Mouse (Mus musculus) lung, embryonic 16.5 days (tissue): ENCODE measurements around the gene Rhov. TPM values are rescaled to one million over a fixed set of nuclear protein-coding genes. Genes with fewer than 3 reads are reported as not detected.

ENCODE experiments used
- ATAC-seq: fragments of 200-750 bp; cut with Nextera tagmentation; 2 replicates; pipeline ENCODE4 v1.8.0; 2017; ENCODE audit warnings: low read depth, mild to moderate bottlenecking, moderate library complexity
- H3K27ac ChIP-seq: fragments of 300-500 bp; sonication (generic); 2 replicates; pipeline ENCODE4 v1.5.1; 2014; ENCODE audit warnings: mild to moderate bottlenecking, control low read depth, low read length
- H3K27me3 ChIP-seq: fragments of 300-500 bp; sonication (generic); 2 replicates; pipeline ENCODE4 v1.6.1; 2014; ENCODE audit warnings: low read depth, low read length, mixed read lengths; ENCODE audit not compliant: control insufficient read depth, insufficient read depth
- H3K36me3 ChIP-seq: fragments of 300-500 bp; sonication (generic); 2 replicates; pipeline ENCODE4 v1.6.1; 2014; ENCODE audit warnings: low read length; ENCODE audit not compliant: control insufficient read depth, insufficient read depth
- H3K4me1 ChIP-seq: fragments of 300-500 bp; sonication (generic); replicated peaks from 2 replicates; pipeline ENCODE4 v1.6.1; 2014; ENCODE audit warnings: low read length, mixed read lengths; ENCODE audit not compliant: control insufficient read depth, insufficient read depth
- H3K4me2 ChIP-seq: fragments of 300-500 bp; sonication (generic); 2 replicates; pipeline ENCODE4 v1.6.1; 2014; ENCODE audit warnings: low read depth, low read length, control low read depth
- H3K4me3 ChIP-seq: fragments of 300-500 bp; sonication (generic); 2 replicates; pipeline ENCODE4 v1.5.1; 2014; ENCODE audit warnings: mild to moderate bottlenecking, low read length, control low read depth
- H3K9ac ChIP-seq: fragments of 300-500 bp; sonication (generic); 2 replicates; pipeline ENCODE4 v1.6.1; 2014; ENCODE audit warnings: low read length, control low read depth
- H3K9me3 ChIP-seq: fragments of 300-500 bp; sonication (generic); 2 replicates; pipeline ENCODE4 v1.6.1; 2016; ENCODE audit warnings: low read length; ENCODE audit not compliant: control insufficient read depth
- WGBS: fragments of 180-500 bp; shearing (Covaris S2); extraction: QIAGEN DNeasy Blood & Tissue Kit; methylation state at CpG from one replicate; pipeline ENCODE4 v1.1.7; 2014; 5-methylcytosine and 5-hydroxymethylcytosine counted together
- polyA plus RNA-seq: library from polyadenylated mRNA; unstranded; fragments of >200 nt; fragmentation: Nextera tagmentation; extraction: Ambion mirVana; gene quantifications from 2 replicates; pipeline ENCODE4 v1.2.1, GENCODE M21; 2015

Gene Rhov
- polyA plus RNA-seq, 1 experiment from 2014 or later = 1.3 TPM

GRCm38 (mm10) chr2:119250377-119250776 is 20.7 kb downstream of the Rhov start:
- Histone ChIP-seq H3K27me3 (peaks cover 9% of the 10 kb centered on the region), H3K36me3 (no peaks in the 10 kb centered on the region), H3K4me1 (0 out of 2 replicates have a peak, but pooled peaks cover 3% of the 10 kb centered on the region), H3K4me2 (no peak overlapping the region), H3K9ac (no peak overlapping the region), H3K27ac (no peak overlapping the region), H3K9me3 (no peaks in the 10 kb centered on the region), H3K4me3 (no peak overlapping the region)
- no peak for ATAC-seq
- WGBS = 54% methylated on average over 5 of the region's 5 CpGs

GRCm38 (mm10) chr2:119249592-119250061 is 21.4 kb downstream of the Rhov start:
- H3K9ac ChIP-seq = no peak overlapping the region
- H3K9me3 ChIP-seq = no peaks in the 10 kb centered on the region
- H3K27me3 ChIP-seq = peaks cover 2% of the 10 kb centered on the region; the same call in 1 of the 2 replicates
- no peak overlapping the region for H3K27ac ChIP-seq
- ATAC-seq = peak; percentile 49
- no peak overlapping the region for H3K4me3 ChIP-seq
- H3K36me3 ChIP-seq = no peaks in the 10 kb centered on the region
- H3K4me1 ChIP-seq = 0 out of 2 replicates have a peak, but pooled peaks cover 3% of the 10 kb centered on the region
- no peak overlapping the region for H3K4me2 ChIP-seq
- 42% methylated on average over 4 of the region's 4 CpGs for WGBS

GRCm38 (mm10) chr2:119247904-119248303 is 23.2 kb downstream of the Rhov start:
- no peak overlapping the region for H3K27ac ChIP-seq
- no peak for ATAC-seq
- 0 out of 2 replicates have a peak, but pooled peaks cover 3% of the 10 kb centered on the region for H3K4me1 ChIP-seq
- no peaks in the 10 kb centered on the region for H3K27me3 ChIP-seq
- WGBS = 78% methylated on average over 9 of the region's 9 CpGs
- no peak overlapping the region for H3K4me2 ChIP-seq
- H3K4me3 ChIP-seq = no peak overlapping the region
- no peaks in the 10 kb centered on the region for H3K9me3 ChIP-seq
- H3K36me3 ChIP-seq = no peaks in the 10 kb centered on the region
- H3K9ac ChIP-seq = no peak overlapping the region

- H3K9me3 ChIP-seq = no peaks in the 10 kb centered on the region
- 67% methylated on average over 7 of the region's 7 CpGs for WGBS
- H3K9ac ChIP-seq = no peak overlapping the region
- H3K27ac ChIP-seq = no peak overlapping the region
- H3K27me3 ChIP-seq = no peaks in the 10 kb centered on the region; the same call in 1 of the 2 replicates
- H3K4me2 ChIP-seq = no peak overlapping the region
- no peak for ATAC-seq
- no peaks in the 10 kb centered on the region for H3K36me3 ChIP-seq
- H3K4me1 ChIP-seq = no peaks in the 10 kb centered on the region
- no peak overlapping the region for H3K4me3 ChIP-seq
Measured at GRCm38 (mm10) chr2:119245246-119245645, 25.8 kb downstream of the Rhov start.

- peaks cover 14% of the 10 kb centered on the region for H3K27me3 ChIP-seq
- no peak for ATAC-seq
- H3K36me3 ChIP-seq = no peaks in the 10 kb centered on the region
- no peaks in the 10 kb centered on the region for H3K9me3 ChIP-seq
- 0 out of 2 replicates have a peak, but pooled peaks cover 2% of the 10 kb centered on the region for H3K4me1 ChIP-seq
- 60% methylated on average over 9 of the region's 9 CpGs for WGBS
- no peak overlapping the region for H3K4me3 ChIP-seq
- H3K4me2 ChIP-seq = no peak overlapping the region
- H3K9ac ChIP-seq = no peak overlapping the region
- H3K27ac ChIP-seq = no peak overlapping the region
Measured at GRCm38 (mm10) chr2:119242548-119242947, 28.5 kb downstream of the Rhov start.

GRCm38 (mm10) chr2:119240819-119241186 is 30.3 kb downstream of the Rhov start:
- 72% methylated on average over 4 of the region's 4 CpGs for whole genome bisulfite sequencing

GRCm38 (mm10) chr2:119240075-119240818 is 30.8 kb downstream of the Rhov start:
- Histone ChIP-seq H3K27me3 (peaks cover 35% of the 10 kb centered on the region), H3K36me3 (no peaks in the 10 kb centered on the region), H3K9me3 (no peaks in the 10 kb centered on the region), H3K4me2 (no peak overlapping the region), H3K4me1 (peaks cover 6% of the 10 kb centered on the region; the same call in 1 of the 2 replicates), H3K4me3 (no peak overlapping the region), H3K27ac (no peak overlapping the region), H3K9ac (no peak overlapping the region)
- 60% methylated on average over 4 of the region's 4 CpGs for WGBS
- ATAC-seq = no peak

More at GRCm38 (mm10) chr2:119240819-119241186, 30.3 kb downstream of the Rhov start:
- H3K4me2 ChIP-seq = no peak overlapping the region
- ATAC-seq = no peak
- H3K9me3 ChIP-seq = no peaks in the 10 kb centered on the region
- H3K4me3 ChIP-seq = no peak overlapping the region
- peaks cover 6% of the 10 kb centered on the region; the same call in 1 of the 2 replicates for H3K4me1 ChIP-seq
- H3K27me3 ChIP-seq = peaks cover 30% of the 10 kb centered on the region
- H3K9ac ChIP-seq = no peak overlapping the region
- no peak overlapping the region for H3K27ac ChIP-seq
- H3K36me3 ChIP-seq = no peaks in the 10 kb centered on the region

GRCm38 (mm10) chr2:119238671-119239070 is 32.4 kb downstream of the Rhov start:
- Histone ChIP-seq H3K36me3 (no peaks in the 10 kb centered on the region), H3K27me3 (peaks cover 35% of the 10 kb centered on the region), H3K4me3 (peak overlapping the region; percentile 61), H3K9ac (peak overlapping the region; percentile 72), H3K4me2 (peak overlapping the region; percentile 71), H3K4me1 (peaks cover 6% of the 10 kb centered on the region; the same call in 1 of the 2 replicates), H3K27ac (no peak overlapping the region), H3K9me3 (no peaks in the 10 kb centered on the region)
- WGBS = 46% methylated on average over 2 of the region's 2 CpGs
- no peak for ATAC-seq

- WGBS = 2% methylated on average over 31 of the region's 31 CpGs
- no peaks in the 10 kb centered on the region for H3K9me3 ChIP-seq
- peaks cover 6% of the 10 kb centered on the region; the same call in 1 of the 2 replicates for H3K4me1 ChIP-seq
- peak; percentile 43; the same call in 1 of the 2 replicates for ATAC-seq
- H3K4me2 ChIP-seq = peak overlapping the region; percentile 71
- H3K27ac ChIP-seq = peak overlapping the region; percentile 79
- H3K27me3 ChIP-seq = peaks cover 35% of the 10 kb centered on the region
- H3K4me3 ChIP-seq = peak overlapping the region; percentile 61
- peak overlapping the region; percentile 72 for H3K9ac ChIP-seq
- no peaks in the 10 kb centered on the region for H3K36me3 ChIP-seq
Measured at GRCm38 (mm10) chr2:119237871-119238220, 33.2 kb downstream of the Rhov start.
